Mouse (Mus musculus): ENCODE results near the gene Arid1a.

Gene Arid1a

GRCm38 (mm10) chr4:133672845-133673647 lies 83.5 kb downstream of the Arid1a start:
- peak; percentile 8; the same call in 1 of the 2 replicates for TF ChIP-seq GATA4 (IDR thresholded peaks at IDR 0.05; ENCODE audit: insufficient replicate concordance, low read length)

- no peak for TF ChIP-seq GATA4 (IDR thresholded peaks at IDR 0.05; ENCODE audit: insufficient replicate concordance, low read length)
These were observed 84.4 kb downstream of the Arid1a start, which contains the start of gene Pigv for GRCm38 (mm10) chr4:133671881-133672844. Pigv (minus strand) TSS chr4:133672647.

GRCm38 (mm10) chr4:133671184-133671880 lies 85.2 kb downstream of the Arid1a start:
- TF ChIP-seq GATA4 (IDR thresholded peaks at IDR 0.05; ENCODE audit: insufficient replicate concordance, low read length): no peak

GRCm38 (mm10) chr4:133669652-133670210 lies 86.8 kb downstream of the Arid1a start:
- TF ChIP-seq GATA4 (IDR thresholded peaks at IDR 0.05; ENCODE audit: insufficient replicate concordance, low read length): no peak

- TF ChIP-seq GATA4 (IDR thresholded peaks at IDR 0.05; ENCODE audit: insufficient replicate concordance, low read length): no peak
These were observed 88.0 kb downstream of the Arid1a start for GRCm38 (mm10) chr4:133668537-133668936.

DNA sequence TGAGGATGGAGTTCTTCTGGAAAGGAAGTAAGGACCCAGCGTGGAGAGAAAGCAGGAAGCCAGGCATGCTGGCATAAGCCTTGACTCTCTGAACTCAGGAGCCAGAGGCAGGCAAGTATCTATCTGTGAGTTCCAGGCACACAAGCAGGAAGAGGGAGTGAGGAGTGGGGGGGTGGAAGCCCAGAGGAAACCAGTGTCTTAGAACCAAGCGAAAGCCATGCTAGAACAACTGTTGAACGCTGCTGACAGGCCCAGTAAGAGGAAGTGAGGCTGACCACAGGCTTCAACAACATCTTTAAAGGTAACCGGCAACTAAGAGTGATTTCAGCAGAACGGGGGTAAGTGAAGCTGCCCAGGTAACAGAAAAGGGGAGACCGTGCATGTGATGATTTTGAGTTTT lies 90.4 kb downstream of the Arid1a start:
- no peak for TF ChIP-seq GATA4 (IDR thresholded peaks at IDR 0.05; ENCODE audit: insufficient replicate concordance, low read length)

DNA sequence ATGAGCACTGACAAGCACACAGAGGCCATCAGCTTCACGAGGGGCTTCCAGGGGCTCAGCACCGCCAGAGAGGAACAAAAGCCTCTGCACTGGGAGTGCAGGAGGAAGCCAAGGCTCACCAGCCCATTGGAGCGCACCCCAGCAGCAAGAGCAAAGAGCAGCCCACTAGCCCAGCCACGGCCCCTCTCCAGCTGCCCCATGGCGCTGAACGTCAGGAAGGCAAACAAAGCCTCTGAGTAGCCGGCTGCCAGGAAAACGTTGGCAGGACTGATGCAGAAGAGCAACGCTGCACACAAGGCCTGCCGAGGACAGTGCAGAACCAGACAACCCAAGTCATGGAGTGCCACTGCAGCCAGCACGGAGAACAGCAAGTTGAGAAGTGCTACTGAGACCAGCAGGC lies 91.5 kb downstream of the Arid1a start:
- no peak for TF ChIP-seq GATA4 (IDR thresholded peaks at IDR 0.05; ENCODE audit: insufficient replicate concordance, low read length)

DNA sequence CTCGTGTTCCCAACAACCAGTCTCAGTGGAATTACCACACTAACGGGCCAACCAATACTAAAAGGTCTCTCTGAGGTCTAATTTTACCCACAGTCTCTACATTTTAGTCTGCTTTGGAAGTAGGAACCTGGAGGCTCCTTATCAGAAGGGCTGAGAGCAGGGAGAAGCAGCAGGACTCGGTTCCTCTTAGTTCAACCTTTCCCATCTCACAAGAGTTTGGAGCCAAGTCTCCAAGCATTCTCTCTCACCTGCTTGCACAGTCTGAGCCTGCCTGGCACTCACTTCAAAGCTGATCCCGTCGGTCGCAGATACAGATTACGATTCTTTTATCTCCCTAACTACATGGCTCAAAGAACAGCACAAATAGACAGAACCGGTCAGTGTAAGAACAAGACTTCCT lies 93.6 kb downstream of the Arid1a start:
- no peak for TF ChIP-seq GATA4 (IDR thresholded peaks at IDR 0.05; ENCODE audit: insufficient replicate concordance, low read length)

GRCm38 (mm10) chr4:133662421-133662820 lies 94.1 kb downstream of the Arid1a start:
- no peak for TF ChIP-seq GATA4 (IDR thresholded peaks at IDR 0.05; ENCODE audit: insufficient replicate concordance, low read length)

GRCm38 (mm10) chr4:133660193-133661155 lies 96.1 kb downstream of the Arid1a start:
- TF ChIP-seq GATA4 (IDR thresholded peaks at IDR 0.05; ENCODE audit: insufficient replicate concordance, low read length): no peak

DNA sequence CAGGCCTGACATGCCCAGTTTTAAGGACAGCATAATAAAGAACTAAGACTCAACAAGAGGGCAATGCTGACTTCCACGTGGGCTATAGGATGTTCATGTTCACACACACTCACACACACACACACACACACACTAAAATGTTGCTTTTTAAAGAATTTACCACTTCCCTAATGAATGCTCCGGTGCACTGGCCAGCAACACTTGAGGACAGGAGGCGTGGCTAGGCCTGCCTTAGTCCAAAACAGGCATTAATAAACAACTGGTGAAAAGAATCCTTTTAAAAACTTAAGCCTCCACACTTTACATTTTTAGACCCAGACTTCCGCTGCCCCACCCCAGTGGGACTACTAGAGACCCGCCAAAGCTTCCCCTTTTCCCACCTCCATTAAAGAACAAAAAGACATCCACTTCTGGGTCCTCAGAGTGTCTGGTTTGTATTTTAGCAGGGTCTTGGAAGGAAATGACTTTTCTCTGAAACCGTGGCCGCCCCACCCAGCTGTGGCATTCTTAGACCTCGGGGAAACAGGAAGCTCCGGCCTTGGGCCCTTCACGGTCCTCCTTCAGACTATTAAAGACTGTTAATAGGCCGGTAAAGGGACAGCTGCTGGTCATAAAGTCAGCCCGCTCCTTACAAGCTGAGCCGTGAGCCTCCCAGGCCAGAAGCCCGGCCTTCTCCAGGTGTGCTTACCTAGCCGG lies 96.9 kb downstream of the Arid1a start:
- TF ChIP-seq GATA4 (IDR thresholded peaks at IDR 0.05; ENCODE audit: insufficient replicate concordance, low read length): no peak

GRCm38 (mm10) chr4:133658729-133659128 lies 97.8 kb downstream of the Arid1a start:
- TF ChIP-seq GATA4 (IDR thresholded peaks at IDR 0.05; ENCODE audit: insufficient replicate concordance, low read length): no peak

DNA sequence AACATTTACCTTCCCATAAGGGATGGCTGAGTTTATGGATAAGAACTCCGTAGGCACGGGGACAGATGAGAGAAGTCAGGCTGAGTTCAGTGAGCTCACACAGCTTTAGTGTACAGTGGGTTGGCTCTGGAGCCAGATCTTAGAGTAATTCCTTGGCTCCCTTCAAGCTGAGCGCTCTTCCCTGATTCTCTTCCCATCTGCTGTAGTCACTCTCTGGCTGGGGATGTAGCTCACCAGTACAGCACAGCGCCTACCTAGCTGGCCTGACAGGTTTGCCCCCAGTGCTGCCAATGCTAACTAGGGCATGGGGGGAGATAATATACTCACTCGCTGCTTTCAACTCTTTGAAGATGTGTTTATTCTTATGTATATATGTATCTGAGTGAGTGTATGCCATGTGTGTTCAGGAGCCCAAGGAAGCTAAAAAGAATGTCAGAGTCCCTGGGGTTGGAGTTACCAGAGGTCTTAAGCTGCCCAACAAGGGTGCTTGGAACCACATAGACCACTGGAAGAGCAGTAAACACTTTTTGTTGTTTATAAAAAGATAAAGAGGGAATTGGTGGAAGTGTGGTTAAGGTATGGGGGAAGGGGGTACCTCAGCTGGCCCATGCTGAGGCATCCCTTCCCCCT lies 98.6 kb downstream of the Arid1a start:
- TF ChIP-seq GATA4 (IDR thresholded peaks at IDR 0.05; ENCODE audit: insufficient replicate concordance, low read length): no peak

All from liver, adult (tissue).